Mouse (Mus musculus): Measurements from ENCODE around the gene Txlng. TPM values are rescaled to one million over a fixed set of nuclear protein-coding genes. Genes with fewer than 3 reads are reported as not detected.

Gene Txlng
- total RNA-seq (2014; rRNA removed) (15.3 and 18.7 TPM in 2 replicates), polyA plus RNA-seq (2015; fragmentation: Nextera tagmentation; extraction: Ambion mirVana) (10.2 and 10.9 TPM in 2 replicates)

DNA sequence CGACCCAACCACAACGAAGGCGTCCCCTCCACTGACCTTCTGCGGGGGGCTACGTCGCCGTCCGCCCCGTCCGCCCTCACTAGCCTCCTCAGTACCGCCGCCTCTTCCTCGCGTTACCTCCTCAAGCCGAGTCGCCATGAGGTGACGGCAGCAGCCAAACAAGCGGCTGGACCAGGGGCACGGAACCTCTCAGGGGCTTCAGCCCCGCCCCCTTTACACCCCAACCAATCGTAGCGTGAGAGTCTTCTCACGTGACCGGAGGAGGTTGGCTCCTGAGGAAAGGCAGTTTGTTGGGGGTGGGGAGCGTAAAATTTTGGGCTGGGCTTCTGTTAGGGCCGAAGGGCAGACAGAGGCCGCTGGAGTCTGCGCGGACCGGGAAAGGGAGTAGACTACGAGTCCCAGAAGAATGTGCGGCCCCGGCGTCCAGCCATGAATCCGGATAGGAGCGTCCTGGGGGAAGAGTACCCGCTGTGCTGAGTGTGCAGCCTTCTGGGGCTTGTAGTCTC, at the start of gene Txlng:
TSS of gene Txlng (minus strand) at position 252 of the 506 bp plus-strand sequence.
- peak; percentile 99 for ATAC-seq
- Histone ChIP-seq H3K4me3 (ENCODE audit: low read depth, low read length) (peak within 1 kb of the TSS; percentile 53), H3K36me3 (ENCODE audit: insufficient read depth) (no peaks in the 10 kb centered on the region), H3K9ac (peak within 1 kb of the TSS; percentile 54), H3K4me2 (ENCODE audit: low read depth) (peak within 1 kb of the TSS; percentile 58), H3K27ac (ENCODE audit: low read depth, low read length) (no peak within 1 kb of the TSS), H3K9me3 (ENCODE audit: low read length) (no peaks in the 10 kb centered on the region), H3K4me1 (ENCODE audit: insufficient read depth) (no peaks in the 10 kb centered on the region), H3K27me3 (ENCODE audit: insufficient read depth, low read length) (no peaks in the 10 kb centered on the region)
- DNase-seq, result peak; percentile 94
- WGBS, result 25% methylated on average over 37 of the region's 37 CpGs
- TF ChIP-seq CTCF (IDR thresholded peaks at IDR 0.05; ENCODE audit: low read depth), result no peak

DNA sequence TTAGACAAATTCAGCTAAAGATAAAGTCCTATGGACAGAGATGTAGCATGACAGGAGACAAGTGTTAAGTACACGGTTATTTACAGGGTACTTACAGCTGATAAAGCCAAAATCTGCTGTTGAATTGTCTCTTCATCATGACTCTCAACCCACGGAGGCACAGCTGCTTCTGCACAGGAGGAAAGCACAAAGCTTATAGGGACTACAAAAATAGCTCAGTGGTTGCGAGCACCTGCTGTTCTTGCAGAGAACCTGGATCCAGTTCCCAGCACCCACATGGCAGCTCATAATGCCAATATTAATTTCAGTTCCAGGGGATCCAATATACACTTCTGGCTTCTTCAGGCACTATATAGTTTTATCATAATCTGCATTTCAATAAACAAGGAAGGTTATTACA, 49.0 kb upstream of the Txlng start:
- no peaks in the 10 kb centered on the region for H3K9me3 ChIP-seq (ENCODE audit: low read length)
- WGBS, result 87% methylated on average over 3 of the region's 3 CpGs

DNA sequence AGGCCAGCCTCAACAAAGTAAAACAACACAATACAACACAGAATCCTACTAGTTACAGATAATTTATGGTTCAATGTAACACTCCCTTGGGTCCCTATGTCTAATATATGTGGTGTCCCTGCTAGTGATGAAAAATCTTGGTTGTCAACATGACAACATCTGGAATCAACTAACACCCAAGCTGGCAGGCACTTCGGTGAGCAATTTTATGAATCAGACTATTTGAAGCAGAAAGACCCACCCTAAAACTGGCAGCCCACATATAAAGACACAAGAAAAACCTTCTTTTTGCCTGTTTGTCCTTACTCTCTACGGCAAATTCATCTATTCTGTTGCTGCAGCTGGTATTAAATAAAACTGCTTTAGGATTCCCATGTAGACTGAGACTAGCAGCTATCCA, 44.5 kb upstream of the Txlng start:
- H3K27me3 ChIP-seq (ENCODE audit: insufficient read depth, low read length), result no peaks in the 10 kb centered on the region
- DNase-seq (no peak), ATAC-seq (no peak)
- H3K36me3 ChIP-seq (ENCODE audit: insufficient read depth), result peaks cover 11% of the 10 kb centered on the region; the same call in 1 of the 2 replicates
- H3K27ac ChIP-seq (ENCODE audit: low read depth, low read length), result no peak overlapping the region
- H3K4me3 ChIP-seq (ENCODE audit: low read depth, low read length), result no peak overlapping the region
- H3K4me1 ChIP-seq (ENCODE audit: insufficient read depth), result no peaks in the 10 kb centered on the region
- no peak overlapping the region for H3K4me2 ChIP-seq (ENCODE audit: low read depth)
- WGBS, result 90% methylated on average over 2 of the region's 2 CpGs
- H3K9ac ChIP-seq, result no peak overlapping the region
- no peak for TF ChIP-seq CTCF (IDR thresholded peaks at IDR 0.05; ENCODE audit: low read depth)
- no peaks in the 10 kb centered on the region for H3K9me3 ChIP-seq (ENCODE audit: low read length)

More for the DNA sequence above, 49.0 kb upstream of the Txlng start:
- H3K36me3 ChIP-seq (ENCODE audit: insufficient read depth), result 0 out of 2 replicates have a peak, but pooled peaks cover 4% of the 10 kb centered on the region
- TF ChIP-seq CTCF (IDR thresholded peaks at IDR 0.05; ENCODE audit: low read depth), result no peak
- DNase-seq (no peak), ATAC-seq (no peak)
- no peak overlapping the region for H3K4me2 ChIP-seq (ENCODE audit: low read depth)
- H3K9ac ChIP-seq, result no peak overlapping the region
- no peak overlapping the region for H3K27ac ChIP-seq (ENCODE audit: low read depth, low read length)
- no peaks in the 10 kb centered on the region for H3K4me1 ChIP-seq (ENCODE audit: insufficient read depth)
- H3K27me3 ChIP-seq (ENCODE audit: insufficient read depth, low read length), result no peaks in the 10 kb centered on the region
- H3K4me3 ChIP-seq (ENCODE audit: low read depth, low read length), result no peak overlapping the region

DNA sequence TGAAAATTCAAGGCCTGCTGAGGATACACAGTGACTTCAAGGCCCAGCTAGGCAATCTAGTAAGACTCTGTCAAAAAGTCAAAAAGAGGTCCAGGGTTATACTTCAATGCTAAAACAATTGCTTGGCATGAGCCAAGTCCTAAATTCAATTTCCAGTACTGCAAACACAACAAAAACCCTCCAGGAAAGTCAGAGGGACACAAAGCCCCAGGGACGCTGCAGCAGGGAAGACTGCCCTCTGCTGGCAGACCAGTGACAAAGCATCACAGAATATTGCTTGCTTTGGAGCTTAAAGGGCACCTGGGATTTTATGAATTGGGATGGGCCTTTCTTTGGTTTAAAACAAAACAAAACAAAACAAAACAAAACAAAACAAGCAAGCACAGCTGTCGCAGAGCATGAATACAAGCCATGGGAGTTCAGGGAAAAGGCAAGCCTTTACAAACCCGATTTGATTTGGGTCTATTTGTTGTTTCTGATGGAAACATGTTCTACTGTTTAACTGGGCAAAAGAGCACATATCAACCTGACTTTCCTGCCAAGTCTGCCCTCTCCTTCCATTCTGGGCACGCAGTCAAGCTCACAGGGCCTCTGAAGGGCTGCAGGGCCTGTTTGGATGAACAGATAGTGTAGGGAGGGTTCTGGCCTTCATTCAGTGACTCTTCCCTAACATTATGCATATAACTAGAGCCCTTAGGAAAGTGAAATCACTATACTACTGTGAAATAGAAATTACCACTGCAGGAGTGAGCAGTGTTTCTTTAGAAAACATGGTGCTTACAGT, 42.7 kb upstream of the Txlng start:
- H3K27me3 ChIP-seq (ENCODE audit: insufficient read depth, low read length), result no peaks in the 10 kb centered on the region
- no peak overlapping the region for H3K4me3 ChIP-seq (ENCODE audit: low read depth, low read length)
- H3K9ac ChIP-seq, result no peak overlapping the region
- no peaks in the 10 kb centered on the region for H3K4me1 ChIP-seq (ENCODE audit: insufficient read depth)
- H3K9me3 ChIP-seq (ENCODE audit: low read length), result no peaks in the 10 kb centered on the region
- no peak for ATAC-seq
- WGBS, result 39% methylated on average over 4 of the region's 4 CpGs
- H3K4me2 ChIP-seq (ENCODE audit: low read depth), result no peak overlapping the region
- H3K27ac ChIP-seq (ENCODE audit: low read depth, low read length), result no peak overlapping the region
- TF ChIP-seq CTCF (IDR thresholded peaks at IDR 0.05; ENCODE audit: low read depth), result peak; percentile 74
- peak; percentile 22 for DNase-seq
- peaks cover 7% of the 10 kb centered on the region; the same call in 1 of the 2 replicates for H3K36me3 ChIP-seq (ENCODE audit: insufficient read depth)

DNA sequence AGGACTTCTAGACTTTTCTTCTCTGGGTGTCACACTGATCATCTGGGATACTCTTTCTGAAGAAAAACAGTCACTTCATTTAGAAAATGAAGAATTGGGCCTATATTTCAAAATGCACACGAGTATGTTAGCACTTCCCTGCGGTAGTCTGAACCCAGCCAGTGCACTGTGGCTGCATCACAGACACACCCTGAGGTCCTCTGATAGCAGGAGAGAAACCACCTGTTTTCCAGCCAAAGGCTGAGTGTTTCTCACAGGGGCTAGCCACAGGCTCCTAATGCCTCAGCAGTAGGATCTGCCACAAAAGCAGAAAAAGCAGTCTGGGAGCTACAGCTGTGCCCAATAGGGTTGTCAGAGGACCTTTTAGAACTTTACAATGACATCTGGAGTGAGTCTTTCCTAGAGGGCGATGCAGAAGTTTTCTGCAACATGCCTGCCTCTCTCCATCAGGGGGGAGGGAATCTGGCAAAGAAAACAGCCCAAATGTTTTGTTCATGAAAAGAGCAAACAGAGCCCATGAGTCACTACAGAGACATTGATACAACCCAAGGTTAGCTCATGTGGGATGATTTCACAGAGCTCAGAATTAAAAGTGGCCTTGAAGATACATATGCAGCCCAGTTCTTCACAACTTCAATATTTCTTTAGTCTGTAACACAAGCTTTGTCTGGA, 39.2 kb upstream of the Txlng start:
- Histone ChIP-seq H3K27me3 (ENCODE audit: insufficient read depth, low read length) (no peaks in the 10 kb centered on the region), H3K4me3 (ENCODE audit: low read depth, low read length) (no peak overlapping the region), H3K36me3 (ENCODE audit: insufficient read depth) (peaks cover 7% of the 10 kb centered on the region; the same call in 1 of the 2 replicates), H3K9ac (no peak overlapping the region), H3K4me2 (ENCODE audit: low read depth) (no peak overlapping the region), H3K9me3 (ENCODE audit: low read length) (no peaks in the 10 kb centered on the region), H3K4me1 (ENCODE audit: insufficient read depth) (no peaks in the 10 kb centered on the region), H3K27ac (ENCODE audit: low read depth, low read length) (no peak overlapping the region)
- DNase-seq (no peak), ATAC-seq (no peak)
- TF ChIP-seq CTCF (IDR thresholded peaks at IDR 0.05; ENCODE audit: low read depth), result no peak
- WGBS, result 74% methylated on average over 3 of the region's 3 CpGs

DNA sequence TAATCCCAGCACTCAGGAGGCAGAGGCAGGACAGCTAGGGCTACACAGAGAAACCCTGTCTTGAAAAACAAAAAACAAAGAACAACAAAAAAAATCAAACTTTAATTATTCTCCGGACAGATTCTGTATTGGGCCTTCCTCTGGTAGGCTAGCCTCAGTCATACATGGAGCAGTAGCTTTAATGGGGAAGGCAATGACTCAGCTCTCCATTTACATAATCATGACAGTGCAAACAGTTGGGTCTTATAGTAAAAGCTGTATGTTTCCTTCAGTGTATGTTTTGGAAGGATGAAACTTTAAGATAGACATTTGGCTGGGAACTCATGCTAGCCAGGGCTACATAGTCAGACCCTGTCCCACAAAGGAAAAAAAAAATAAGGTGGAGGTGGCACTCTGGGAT, 19.4 kb upstream of the Txlng start:
- ATAC-seq, result no peak
- no peaks in the 10 kb centered on the region for H3K9me3 ChIP-seq (ENCODE audit: low read length)
- no peak for DNase-seq
- no peak overlapping the region for H3K4me2 ChIP-seq (ENCODE audit: low read depth)
- WGBS, result 92% methylated on average over 1 of the region's 1 CpGs
- H3K27ac ChIP-seq (ENCODE audit: low read depth, low read length), result no peak overlapping the region
- no peaks in the 10 kb centered on the region for H3K4me1 ChIP-seq (ENCODE audit: insufficient read depth)
- H3K27me3 ChIP-seq (ENCODE audit: insufficient read depth, low read length), result no peaks in the 10 kb centered on the region
- H3K4me3 ChIP-seq (ENCODE audit: low read depth, low read length), result no peak overlapping the region
- H3K9ac ChIP-seq, result no peak overlapping the region
- H3K36me3 ChIP-seq (ENCODE audit: insufficient read depth), result no peaks in the 10 kb centered on the region
- TF ChIP-seq CTCF (IDR thresholded peaks at IDR 0.05; ENCODE audit: low read depth), result no peak

DNA sequence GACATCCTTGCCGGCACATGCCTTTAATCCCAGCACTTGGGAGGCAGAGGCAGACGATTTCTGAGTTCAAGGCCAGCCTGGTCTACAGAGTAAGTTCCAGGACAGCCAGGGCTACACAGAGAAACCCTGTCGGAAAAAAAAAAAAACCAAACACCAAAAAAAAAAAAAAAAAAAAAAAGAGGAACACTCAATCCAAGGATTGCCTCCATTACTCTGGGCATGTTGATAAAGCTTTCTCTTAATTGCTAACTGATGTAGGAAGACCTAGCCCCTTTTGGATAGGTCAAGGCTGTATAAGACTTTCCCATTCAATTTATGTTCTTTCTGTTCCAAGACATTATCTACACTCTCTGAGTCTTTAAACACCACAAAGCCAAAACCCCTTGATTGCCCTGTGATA, 16.3 kb upstream of the Txlng start:
- H3K36me3 ChIP-seq (ENCODE audit: insufficient read depth), result no peaks in the 10 kb centered on the region
- H3K27me3 ChIP-seq (ENCODE audit: insufficient read depth, low read length), result no peaks in the 10 kb centered on the region
- no peak for TF ChIP-seq CTCF (IDR thresholded peaks at IDR 0.05; ENCODE audit: low read depth)
- 91% methylated on average over 3 of the region's 3 CpGs for WGBS
- H3K27ac ChIP-seq (ENCODE audit: low read depth, low read length), result no peak overlapping the region
- no peaks in the 10 kb centered on the region for H3K9me3 ChIP-seq (ENCODE audit: low read length)
- no peak overlapping the region for H3K4me2 ChIP-seq (ENCODE audit: low read depth)
- H3K4me3 ChIP-seq (ENCODE audit: low read depth, low read length), result no peak overlapping the region
- no peak for DNase-seq
- H3K9ac ChIP-seq, result no peak overlapping the region
- no peak for ATAC-seq
- H3K4me1 ChIP-seq (ENCODE audit: insufficient read depth), result no peaks in the 10 kb centered on the region

Measured in forebrain, postnatal 0 days (tissue).